Mouse (Mus musculus) retina, postnatal 7 days (tissue): Measurements from ENCODE around the gene Git2.

Experiments used
- DNase-seq: peaks from one replicate; pipeline ENCODE4 v3.0.0-alpha.2; 2012; ENCODE audit warnings: low read depth, low spot score

The Git2 gene

DNA sequence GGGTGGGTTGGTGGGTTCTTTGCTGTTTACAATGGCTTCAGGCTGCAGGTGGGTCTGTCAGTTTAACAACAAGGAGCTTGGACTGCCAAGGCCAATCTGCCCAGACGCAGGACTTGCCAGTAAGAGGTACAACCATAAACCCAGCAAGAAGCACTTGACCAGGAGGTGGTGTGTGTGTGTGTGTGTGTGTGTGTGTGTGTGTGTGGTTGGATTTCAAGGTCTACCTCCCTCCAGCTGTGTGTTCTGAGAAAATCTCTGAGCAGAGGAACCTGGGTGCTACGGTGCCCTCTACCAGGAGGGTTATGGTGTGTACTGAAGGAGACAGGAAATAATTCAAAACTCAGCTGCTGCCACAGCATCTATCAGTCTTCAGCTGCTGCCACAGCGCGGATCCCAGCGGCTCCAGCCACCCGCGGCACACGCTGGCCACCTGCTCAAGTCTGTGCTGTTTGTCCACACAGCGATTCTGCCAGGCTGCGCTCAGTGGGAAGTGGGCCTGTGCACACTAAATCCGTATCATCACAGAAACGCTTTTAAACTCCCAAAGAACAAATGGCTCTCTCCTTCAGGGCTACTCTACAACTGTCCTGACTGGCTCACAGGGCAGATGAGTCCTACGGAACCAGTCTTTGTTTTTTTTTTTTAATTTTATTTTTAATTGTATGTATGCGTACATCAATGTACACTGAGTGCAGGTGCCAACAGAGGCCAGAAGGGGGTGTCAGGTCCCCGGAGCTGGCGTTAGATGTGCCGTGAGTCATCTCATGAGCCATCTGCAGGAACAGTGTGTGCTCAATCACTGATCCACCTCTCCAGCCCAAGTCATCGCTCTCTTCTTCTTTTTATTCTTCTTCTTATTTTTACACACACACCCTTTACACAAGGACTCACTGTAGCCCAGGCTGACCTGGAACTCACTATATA is 10.2 kb downstream of the Git2 start:
- no peak for DNase-seq

DNA sequence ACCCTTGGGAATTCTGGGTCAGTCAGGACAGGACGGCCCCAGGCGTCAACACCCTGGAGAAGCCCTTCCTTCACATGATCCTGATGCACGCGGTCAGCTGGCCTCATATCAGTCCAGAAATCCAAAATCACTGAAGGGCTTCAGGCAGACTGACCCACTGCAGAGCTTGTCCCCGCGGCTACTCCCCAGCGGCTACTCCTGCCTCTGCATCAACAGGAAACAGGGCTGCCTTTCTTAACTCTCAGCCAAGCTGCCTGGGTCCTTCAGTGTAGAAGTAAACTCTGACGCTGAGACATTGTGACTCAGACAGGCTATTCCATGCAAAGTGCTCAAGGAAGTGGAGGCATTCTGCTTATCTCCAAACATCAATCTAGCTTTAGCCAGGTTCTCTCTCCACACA is 13.3 kb downstream of the Git2 start:
- no peak for DNase-seq

DNA sequence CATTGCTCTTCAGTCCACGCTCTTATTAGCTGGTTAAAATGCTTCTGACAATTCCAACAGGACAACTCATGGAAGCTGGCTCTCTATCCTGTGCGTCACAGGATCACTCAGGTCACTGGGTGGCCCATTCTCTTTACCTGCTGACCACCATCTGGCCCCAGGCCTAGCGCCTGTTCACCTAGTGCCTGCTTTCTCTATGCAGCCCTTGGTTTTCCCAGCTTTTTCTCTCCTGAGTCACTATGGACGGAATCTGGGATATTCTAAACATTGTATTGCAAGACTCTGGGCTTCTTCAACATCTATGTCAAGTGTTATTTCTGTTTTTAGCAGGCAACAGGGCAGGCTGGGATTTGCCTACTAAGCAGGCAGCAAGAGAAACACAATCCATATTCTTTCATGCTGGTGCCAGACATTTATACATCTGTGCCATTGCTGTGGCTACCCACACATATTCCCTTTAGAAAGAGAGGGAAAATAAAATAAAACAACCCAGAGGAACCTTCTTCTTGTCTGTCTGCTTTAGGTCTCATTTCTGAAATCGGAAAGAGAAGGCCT is 15.7 kb downstream of the Git2 start:
- no peak for DNase-seq

DNA sequence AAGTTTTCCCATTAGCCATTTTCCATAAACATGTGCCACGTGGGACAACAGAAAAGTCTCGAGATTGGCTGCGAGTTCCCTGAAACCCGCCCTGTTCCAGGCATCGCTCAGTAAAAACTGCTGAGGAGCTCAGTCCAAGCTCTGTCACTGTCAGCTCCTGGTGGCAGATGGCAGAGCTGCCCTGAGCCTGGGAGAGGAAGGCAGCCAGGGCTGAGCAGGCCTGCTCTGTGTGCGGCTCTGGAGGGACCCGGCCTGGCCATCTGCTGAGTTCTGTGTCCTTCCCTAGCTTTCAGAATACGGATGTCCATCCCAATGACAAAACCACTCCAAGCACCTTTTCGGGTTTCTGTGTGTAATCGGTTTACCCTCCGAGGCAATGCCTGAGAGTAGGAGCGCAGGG is 21.9 kb downstream of the Git2 start:
- no peak for DNase-seq

DNA sequence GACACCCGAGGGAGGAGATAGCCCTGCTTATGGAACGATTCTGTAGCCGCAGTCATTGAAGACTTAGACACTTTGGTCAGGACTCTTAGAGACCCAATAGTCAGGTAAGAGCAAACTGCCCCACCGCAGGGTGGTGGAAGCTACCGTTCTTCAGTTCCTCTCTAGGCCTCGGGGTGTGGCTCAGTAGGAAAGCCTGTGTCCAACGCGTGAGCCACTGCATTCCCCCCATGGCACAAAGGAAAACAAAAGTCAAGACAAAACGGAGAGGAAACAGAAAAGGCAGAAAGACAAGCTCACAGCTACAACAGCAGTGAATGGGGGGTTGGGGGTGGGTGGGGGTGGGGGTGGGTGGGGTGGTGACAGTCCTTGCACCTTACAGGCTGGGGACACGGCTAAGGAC is 22.9 kb downstream of the Git2 start:
- DNase-seq: no peak

DNA sequence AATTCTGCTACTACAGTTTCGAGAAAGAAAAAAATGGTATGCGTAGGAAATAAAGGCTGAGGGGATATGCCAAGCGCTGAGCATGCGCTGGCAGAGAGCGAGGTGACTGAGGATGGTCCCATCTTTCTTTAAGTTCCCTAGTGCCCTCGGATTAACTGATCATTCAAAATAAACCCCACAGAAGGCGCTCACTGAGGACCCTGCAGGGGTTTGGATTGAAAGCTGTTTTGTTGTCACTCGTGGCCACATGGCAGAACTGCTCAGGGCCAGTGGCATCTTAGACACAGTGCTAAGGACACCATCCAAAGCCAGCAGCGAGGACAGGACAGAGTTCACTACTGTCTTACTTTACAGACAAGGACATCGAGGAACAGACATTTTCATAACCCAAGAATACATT is 25.0 kb downstream of the Git2 start:
- DNase-seq: no peak

DNA sequence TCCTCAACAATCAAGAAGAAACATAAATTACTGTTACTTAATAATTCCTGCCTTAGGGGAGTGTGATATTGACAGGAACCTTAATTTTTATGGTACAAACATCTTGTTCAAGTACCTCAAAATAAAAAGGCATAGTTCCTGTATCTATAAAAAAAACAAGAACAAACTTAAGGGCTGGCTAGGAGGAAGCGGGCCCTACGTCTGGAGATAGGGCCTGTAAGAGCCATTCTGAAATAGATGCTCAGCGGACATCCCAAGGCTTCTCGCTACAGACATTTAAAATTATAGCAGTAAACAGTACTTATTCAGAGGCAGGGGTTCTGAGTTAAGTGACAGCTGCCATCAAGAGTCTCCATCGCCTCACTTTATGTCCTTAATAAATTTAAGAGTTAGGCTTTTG is 27.8 kb downstream of the Git2 start:
- DNase-seq: no peak

DNA sequence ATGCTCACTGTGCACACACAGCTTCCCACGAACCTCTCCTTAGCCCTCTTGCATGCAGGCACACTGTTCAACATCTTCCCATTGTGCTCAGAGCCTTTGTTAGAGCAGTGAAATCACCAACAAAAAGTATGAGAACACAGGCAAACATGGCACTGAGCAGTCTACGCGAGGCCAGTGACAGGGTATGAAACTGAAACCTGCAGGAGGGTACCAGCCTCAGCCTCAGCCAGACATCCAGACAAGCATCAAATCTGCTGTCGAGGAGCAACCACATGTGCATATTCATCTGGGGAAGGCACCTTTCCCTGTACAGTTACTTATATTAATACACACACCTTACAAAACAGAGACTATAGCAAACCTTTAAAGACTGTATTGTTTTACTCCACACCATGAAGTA is 28.4 kb downstream of the Git2 start:
- DNase-seq: no peak

DNA sequence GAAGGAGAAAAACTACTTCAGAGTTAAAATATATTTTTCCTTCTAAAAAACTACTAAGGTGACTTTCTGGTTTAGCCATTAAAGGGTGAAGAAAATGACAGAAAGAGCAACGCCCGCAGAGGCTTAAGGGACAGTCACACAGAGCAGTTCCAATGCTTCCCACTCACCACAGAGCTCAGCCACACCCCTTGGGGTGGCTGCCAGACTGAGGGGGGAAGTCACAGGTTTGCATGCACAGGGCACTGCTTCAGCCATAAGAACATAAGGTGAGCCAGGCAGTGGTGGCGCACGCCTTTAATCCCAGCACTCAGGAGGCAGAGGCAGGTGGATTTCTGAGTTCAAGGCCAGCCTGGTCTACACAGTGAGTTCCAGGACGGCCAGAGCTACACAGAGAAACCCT is 29.7 kb downstream of the Git2 start:
- no peak for DNase-seq

DNA sequence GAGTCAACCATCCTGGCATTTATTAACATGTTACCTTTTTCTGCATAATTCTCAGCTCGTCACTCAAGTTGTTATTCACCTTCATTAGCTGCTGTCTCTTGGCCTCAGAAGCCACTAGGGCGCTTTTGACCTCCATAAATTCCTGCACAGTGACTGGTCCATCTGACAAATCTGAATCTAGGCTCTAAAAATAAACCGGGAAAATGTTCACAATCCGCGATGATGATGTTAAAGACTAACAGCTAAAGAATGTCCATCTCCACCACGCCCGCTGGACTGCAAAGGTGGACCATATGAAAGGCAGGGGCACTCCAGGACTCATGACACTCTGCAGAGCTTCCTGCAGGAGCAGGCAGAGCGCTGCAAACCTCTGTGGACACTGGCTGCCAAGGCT is 31.6 kb downstream of the Git2 start:
- no peak for DNase-seq

DNA sequence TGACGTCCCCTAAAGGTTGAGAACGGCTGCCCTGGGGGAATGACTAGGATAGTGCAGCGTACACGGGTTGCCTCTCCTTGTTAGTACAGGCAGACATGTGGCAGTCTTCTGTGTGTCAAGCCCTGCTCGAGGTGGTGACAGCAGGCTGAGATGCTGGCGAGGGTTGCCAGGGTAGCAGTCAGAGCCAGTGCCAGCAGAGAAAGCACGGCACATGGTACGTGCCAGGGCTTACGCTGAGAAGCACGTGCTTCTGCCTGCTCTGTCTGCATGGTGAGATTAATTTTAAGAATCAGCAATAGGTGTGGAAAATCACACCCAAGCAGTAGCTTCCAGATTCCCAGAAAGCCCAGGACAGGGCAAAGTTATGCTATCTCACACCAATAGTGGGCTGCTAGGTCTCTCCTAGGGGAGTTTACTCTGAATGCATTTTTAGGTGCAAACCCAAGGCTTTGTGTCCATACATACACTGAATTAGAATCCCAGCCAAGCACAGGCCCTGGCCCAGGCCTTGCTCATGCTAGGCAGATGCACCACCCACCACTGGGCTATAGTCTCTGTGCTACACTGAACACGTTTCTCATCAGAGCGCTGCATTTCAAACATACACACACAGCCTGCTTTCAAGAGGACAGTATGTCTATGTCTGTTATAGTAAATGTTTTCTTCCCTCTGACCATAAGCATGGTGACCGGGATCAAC is 32.2 kb downstream of the Git2 start:
- DNase-seq: no peak

DNA sequence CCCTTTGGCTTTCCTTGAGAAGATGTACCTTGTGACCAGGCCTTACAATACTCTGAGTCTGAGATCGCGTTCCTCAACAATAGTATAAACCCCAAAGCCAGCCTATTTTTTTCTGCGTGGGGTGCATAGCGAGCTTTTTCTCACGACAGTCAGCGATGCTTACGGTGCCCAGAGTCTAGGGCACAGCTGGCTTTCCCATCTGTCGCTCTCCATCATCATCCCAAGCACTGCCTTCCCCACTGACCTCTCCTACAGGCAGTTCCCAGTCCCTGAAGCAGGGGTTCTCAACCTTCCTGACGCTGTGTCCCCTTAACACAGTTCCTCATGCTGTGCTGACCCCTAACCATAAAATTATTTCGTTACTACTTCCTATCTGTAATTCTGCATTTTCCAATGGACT is 32.7 kb downstream of the Git2 start:
- DNase-seq: no peak

DNA sequence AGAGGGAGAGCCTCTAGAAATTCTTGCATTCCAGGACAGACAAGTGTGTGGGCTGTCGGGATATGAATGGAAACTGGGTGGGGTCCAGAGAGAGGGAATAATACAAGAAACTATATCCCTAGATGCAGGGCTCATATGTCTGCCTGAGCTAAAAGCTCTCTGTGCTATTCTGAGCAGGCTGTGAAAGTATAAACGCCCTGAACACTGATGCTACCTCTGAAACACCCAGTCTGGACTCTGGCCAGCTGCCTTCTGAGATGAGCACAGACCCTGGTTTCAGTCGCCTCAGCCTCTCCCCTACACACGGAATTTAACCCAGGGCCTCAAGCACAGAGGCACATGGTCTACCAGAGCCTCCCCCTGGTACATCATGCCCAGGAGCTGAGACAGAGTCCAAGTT is 34.7 kb downstream of the Git2 start:
- no peak for DNase-seq

DNA sequence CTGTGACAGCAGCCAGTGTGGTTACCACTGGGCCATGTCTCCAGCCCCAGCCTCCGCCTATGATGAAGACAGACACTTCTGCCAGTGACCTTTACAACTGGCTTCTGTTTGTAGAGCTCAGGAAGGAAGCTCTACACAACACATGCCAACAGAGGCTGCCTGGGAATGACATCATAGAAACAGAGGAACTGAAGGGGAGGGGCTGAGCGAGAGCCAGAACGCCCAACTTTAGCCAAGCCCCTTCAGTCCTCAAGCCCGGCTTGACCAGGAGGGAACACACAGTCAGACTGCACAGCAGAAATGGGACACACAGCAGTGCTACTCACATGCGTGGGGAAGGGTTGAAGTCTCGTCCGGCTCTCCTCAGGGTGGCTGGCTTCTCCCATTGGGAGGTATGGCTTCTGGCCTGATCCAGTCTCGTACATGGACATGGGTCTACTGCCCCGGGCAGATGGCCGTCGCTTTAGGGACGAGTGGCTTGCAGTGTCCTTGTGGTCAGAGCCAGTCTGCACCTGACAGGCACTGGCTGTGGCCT is 36.5 kb downstream of the Git2 start:
- DNase-seq: no peak

DNA sequence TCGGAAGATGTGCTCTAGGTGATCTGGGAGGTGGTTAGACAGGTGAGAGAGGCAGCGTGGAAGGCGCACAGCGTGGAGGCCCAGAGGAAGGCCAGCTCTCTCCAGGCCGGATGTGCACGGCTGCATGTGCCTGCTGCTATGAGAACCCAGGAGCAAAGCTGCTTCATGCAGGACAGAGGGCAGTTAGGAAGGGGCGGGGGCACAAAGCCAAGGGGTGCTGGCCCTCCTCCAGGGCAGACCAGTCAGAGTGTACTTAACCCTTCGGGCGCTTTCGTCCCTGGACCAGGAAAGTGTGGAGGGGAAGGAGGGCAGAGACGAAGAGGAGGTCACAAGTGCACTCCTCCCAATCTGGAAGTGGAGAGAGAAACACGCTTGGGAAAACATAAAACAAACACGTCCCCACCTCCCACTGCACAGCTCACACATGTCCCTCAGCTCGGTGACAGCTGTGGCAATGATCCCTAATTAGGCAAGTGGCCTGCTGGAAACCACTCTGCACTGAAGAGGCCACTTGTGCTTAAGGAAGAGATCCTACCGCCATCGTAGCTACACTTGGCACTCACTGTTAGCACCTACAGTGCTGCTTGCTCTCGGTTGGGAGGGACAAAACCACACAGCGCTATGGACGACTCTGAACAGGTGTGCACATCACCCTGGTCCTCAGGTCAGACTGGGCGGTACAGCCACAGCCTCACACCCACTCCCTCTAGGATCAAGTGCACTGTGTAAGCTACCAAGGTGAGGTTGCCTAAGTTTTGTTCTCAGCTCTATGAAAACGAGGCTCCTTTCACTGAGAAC is 38.0 kb downstream of the Git2 start:
- no peak for DNase-seq

DNA sequence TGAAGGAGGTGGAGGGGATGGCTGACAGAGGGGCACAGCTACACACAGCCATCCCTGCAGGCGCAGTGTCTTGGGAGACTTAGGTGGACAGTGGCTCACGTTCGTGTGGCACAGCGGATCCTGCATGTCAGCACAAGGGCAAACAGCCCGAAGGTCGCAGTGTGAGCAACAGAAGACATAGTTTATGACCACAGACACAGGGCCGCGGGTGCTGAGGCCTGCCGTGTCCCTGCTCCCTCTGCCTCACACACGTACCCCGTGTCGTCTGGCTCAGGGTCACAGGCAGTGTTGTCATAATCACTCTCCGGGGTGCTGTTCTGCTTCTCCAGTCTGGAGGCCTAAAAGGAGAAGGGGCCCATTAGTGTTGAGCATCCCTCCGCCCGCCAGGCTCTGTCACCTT is 41.7 kb downstream of the Git2 start:
- DNase-seq: no peak

DNA sequence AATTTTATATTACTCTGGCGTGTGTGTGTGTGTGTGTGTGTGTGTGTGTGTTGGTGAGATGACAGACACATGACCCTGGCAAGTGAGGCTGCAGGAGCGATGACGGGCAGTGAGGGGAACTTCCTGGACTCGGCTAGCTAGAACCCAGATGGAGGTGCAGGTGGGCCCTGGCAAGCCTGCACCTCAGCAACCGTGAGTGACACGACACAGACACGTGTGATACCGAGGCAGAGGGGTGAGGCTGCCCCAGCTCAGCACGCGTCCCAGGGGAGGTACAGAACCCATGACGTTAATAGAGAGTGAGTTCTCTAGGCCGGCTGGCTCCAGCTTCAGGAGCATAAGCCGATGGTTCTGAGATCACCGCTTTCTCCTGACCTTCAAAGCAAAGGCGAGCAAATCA is 43.3 kb downstream of the Git2 start:
- DNase-seq: no peak

DNA sequence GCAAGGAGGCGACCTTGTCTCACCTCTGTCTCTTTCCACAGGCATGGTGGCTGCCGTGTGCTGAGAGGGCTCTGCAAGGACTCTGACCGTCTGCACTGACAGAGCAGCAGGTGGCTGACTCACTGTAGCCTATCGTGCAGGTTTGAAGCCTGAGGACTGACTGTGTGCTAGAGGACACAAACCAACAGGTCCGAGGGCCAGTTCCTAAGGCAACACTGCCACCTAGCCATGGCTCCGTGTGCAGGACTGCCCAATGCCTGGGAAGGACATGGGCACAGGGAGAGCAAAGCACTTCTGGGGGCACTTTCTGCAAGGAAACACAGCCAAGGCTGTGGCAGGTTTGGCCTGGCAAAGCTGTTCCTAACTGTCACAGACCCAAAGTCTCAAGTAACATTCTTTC is 43.8 kb downstream of the Git2 start:
- no peak for DNase-seq

DNA sequence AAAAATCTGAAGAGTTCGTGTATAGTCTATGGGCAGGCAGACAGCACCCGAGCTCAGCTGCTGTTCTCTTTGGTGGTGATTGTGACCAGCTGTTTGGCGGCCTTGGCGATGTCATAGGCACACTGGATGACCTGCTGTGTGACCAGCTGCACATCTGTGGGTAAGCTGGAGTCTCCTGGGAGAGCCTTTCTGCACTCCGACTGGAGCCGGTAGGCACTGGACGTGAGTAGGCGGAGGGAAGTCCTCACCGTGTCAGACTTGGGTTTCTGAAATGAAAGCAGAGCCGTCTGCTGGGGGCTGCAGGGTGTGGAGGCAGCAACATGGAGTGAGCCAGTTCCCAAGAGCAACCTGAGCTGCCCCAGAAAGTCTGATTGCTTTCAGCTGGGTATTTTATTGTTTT is 45.2 kb downstream of the Git2 start:
- no peak for DNase-seq

DNA sequence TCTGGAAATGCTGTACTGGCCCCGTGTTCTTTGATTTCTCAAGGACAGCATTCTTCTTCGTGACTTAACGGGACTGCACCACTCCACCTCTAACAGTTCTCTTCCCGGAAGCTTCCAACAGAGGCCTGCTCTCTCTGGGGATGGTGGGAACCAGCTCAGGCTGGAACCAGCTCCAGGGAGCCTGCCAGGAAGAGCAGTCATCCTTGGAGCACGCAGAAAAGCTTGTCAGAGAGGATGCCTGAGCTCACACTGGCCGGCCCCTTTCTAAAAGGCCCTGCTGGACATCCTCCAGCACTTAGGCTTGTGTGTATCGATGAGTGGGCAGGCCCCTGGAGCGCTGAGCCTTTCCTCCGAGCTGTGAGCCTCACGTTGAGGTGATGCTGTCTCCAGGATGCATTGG is 47.2 kb downstream of the Git2 start:
- DNase-seq: no peak

DNA sequence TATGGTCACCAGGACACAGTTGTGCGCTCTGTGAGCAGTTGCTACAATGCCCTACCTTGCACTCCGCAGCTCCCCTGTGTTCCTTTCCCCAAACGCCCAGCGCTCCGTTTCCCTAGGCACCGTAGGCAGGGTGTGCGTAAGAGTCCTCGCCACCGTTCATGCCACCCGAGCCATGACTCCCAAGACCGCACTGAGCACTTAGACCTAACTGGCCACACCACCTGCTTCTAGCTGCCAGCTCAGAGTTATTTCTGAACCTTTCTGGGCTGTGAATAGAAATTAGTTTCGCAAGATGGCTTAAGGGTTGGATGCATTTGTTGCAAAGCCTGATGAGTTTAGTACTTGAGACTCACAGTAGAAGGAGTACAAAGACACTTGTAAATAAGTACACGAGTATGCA is 52.5 kb downstream of the Git2 start:
- DNase-seq: no peak

DNA sequence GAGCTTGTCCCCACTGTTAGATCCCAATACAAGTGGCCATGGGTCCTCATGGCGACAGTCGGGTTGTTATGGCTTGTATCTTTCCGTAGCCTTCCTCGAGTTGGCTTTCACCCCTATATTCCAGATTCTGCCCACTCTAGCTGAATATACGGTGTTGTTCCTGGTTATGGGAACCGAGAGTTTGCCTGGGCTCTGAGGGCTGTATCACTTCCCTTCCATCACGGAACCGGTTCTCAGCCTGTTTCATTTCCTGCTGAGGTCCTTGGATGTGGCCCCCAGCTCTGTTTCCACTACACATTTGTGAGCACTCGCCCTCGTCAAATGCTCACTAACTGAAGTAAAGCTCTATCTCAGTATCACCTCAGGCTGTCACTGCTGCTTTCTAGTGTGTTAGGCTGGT is 53.3 kb downstream of the Git2 start:
- no peak for DNase-seq
